Mouse (Mus musculus): ENCODE data around the gene Slc22a20.

The Slc22a20 gene

DNA sequence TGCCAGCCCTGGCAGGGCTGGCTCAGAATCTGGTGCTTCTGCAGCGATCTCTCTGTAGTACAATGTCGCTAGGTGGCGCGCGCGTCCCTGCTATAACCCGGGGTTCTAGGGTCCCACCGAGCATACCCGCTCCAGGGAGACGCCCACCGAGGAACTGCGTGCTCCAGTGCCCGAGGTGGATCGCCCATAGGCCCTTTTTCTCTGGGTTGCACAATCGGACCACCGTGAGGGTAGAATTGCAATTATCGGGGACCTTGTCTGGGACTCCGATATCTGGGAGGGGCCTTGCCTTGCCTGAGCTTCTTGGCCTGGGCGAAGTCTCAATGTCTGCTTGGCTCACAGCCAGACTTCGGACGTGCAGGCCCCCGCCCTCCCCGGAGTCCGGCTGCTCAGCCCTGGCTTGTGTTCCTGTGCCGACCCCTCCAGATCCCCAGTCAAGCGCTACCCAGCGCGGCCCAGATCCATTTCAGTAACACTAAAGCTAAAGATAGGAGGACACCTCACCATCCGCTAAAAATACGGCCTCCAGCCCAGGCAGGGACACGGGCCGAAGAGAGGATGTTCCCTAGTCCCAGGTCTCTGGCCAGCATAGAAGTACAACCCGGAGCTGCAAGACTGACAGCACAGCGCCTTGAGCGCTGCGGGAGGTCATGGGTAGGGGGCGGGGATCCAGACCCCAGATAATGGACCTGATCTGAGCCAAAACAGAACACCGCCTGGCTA lies 61.8 kb downstream of the Slc22a20 start:
- DNase-seq (ENCODE audit: low read depth): peak; percentile 86

DNA sequence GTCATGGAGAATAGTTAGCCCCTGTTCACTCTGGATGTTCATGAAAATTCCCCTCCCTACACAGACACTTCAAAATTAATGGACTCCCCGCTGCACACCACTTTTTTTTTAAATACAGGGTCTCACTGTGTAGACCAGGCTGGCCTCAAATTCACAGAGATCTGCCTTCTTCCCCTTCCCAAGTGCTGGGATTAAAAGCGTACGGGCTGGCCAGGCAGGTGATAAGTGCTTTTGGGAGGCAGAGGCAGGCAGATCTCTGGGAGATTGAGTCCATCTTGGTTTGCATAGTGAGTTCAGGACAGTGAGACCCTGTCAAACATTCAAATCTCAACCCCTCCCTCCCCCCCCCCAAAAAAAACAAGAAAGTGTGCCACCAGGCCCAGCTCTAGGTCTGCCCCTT lies 63.0 kb downstream of the Slc22a20 start:
- DNase-seq (ENCODE audit: low read depth): no peak

DNA sequence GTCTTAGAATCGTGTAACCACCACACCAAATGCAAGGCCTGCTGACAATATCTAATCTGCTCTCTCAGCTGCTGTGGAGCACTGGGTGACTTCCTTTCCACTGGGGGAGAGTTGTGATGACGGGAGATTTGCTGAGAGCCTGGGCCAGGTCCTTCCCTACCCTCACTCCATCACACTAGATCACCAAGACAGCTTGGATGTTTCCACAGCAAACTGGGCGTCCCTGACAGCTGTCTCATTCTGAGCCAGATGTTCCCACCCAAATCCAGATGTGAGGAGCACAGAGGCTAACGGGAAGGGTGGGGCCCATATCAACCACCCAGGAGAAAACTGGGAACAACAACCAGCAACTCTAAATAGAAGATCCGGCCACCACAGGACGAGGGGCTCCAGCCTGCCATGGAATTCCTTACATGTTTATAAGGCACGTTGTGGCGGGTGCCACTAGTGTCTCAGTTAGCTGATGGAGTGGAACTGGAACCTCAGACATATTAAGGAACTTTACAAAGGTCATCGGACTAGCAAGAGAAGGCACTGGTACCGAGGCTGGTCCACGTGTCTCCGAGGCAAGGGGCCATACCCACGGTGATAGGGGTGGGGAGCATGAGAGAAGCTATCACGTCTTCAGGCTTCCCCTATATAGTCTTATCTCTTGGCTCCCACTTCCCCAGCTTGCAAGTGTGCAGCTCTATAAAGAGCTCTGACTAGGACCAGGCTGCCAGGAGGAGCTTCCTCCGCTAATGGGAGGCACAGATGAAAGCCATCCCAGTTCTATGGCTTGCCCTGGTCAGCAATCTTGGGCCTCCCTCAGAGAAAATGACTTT lies 63.6 kb downstream of the Slc22a20 start:
- no peak for DNase-seq (ENCODE audit: low read depth)

DNA sequence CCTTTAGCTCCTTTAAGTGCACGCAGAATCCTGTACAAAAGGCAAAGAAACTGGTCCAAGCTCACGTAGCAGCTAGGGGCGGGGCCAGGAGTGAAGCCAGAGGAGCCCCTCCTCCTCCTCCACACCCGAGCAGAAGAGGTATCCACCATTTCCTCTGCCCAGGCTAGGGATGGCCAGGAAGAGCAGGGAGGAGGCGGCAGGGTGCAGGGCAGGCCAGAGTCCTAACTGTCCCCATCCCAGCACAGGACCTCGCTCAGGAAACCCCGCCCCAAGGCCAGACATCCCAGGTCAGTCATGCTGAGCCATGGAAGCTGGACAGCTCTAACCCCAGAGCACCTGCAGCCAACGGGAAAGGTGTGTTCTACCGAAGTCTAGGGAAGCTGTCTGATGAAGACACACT lies 64.2 kb downstream of the Slc22a20 start:
- DNase-seq (ENCODE audit: low read depth): no peak

All from c-Kit-positive CD71-negative TER-119-negative erythroid progenitor cells, embryonic 14.5 days (primary cell).